Mouse (Mus musculus) cerebellum, postnatal 14 days (tissue): ENCODE data around the gene Sec23b.
"Not testable (repeated sequence)": the region's sequence is repeated elsewhere in the genome, so short reads cannot be mapped to it uniquely, and the experiment has no call there.

Experiments used
- DNase-seq, 2 experiments: peaks; one replicate each; pipeline ENCODE4 v3.0.0; 2021; ENCODE audit warnings: mixed read lengths in 2 of 2

The Sec23b gene

DNA sequence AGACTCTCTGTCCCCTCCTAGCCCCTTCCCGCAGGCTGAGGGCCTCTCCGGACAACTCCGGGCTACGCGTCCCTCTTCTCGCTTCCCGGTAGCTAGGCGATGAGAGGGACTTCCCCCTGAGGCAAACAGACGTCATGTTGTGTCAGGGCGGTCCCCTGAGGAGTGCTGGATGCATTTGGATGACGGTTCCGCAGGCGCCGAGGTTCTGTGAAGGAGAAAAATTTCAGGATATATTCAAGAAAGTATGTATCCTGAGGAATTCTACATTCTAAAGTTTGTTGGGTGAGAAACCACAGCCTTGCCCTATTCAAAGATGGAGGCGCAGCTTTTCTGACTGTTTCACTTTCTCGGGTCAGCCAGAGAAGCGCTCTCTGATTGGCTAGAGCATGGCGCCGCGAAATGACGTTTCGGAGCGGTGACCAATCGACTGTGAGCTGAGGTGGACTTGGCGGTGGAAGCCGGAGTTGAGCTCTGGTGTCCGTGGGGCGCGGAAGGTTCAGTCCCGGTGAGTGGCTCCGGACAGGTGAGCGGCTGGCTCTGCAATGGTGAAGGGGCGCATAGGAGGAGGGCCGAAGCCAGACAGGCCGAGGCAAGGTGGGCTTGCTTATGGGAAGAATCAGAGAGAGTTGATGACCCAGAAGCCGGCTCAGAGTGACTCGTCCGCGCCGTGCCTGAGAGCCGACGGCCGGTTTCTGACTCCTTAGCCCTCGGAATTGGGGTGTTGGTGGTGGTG lies at the start of gene Sec23b:
Gene Sec23b, plus strand, starts transcription at position 410 of the 733 bp plus-strand sequence.
- DNase-seq: peak; percentile 96 to 98

DNA sequence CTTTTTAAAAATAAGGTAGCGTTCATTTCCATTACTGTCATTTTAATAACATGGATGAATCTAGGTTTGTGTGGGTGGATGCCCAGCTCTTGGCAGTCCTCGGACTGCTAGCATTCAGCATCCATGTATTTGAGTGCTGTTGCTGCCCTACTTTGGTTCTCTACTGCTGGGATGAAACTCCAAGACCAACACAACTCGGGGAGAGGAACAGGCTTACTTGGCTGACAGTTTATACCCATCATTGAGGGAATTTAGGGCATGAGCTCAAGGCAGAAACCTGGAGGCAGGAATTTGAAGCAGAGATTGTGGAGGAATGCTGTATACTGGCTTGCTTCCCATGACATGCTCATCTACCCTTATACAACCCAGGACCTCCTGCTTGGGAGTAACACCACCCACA lies 41.4 kb upstream of the Sec23b start:
- no peak for DNase-seq

GRCm38 (mm10) chr2:144519772-144520171 lies 36.3 kb upstream of the Sec23b start:
- DNase-seq: no peak

DNA sequence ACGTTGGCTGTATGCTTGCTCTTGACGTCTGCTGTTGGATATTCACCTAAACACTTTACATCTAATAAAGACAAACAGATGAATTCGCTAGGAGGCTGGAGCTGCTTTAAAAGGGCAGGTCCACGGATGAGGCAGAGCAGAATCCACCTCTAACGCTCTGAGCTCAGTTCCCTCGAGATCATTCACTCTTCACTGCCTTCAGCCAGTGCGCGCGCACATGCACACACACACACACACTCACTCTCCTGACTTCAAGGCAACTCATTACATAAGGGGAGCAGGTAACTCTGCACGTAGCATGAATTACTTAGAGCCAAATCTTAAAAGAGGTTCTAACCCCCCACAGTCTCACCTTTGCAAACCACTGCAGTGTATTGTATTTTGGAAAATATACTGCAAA lies 30.2 kb upstream of the Sec23b start:
- DNase-seq: peak in 1 of 2 experiments; percentile 36

DNA sequence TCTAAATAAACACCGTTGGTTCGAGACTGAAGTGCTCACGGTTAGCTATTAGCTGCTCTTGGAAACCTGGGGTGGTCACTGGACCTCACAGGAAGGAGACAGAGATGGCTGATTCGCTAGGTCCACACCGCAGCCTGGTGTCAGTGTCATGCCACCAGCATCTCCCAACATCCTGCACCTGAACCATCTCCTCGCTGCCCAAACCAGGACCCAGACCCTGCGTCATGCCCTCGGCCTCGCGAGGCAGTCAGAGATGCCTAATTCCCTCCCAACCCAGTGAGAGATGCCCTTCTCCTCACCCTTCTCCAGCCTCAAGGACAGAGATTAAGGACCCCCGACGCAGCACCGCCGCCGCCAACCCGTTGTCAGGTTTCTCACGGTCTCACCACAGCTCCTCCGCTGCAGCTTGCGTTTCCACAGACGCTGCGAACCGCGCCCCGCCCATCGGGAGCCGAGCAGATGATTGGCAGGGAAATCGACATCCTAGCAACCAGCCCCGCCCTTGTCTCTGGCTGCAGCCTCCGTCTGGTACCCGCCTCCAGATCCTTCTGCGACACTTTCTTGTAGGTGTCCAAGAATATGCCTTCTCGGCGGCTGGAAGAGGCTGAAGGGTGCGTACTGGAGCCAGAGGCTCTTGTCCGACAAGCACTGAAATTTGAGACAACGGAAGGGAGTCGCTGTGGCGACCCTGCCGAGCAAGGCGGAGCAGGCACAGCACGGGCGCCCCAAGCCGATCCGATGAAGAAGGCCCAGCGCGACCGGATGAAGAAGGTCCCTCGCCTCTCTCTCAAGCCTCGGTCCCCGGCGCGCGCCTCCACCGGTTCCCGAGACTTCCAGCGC lies 28.8 kb upstream of the Sec23b start, which contains the start of the genes Dzank1 and Polr3f:
Gene Dzank1, minus strand, starts transcription at position 434 of the 840 bp plus-strand sequence.
Gene Polr3f, plus strand, starts transcription at position 738 of the 840 bp plus-strand sequence.
- DNase-seq: peak; percentile 96 to 97

GRCm38 (mm10) chr2:144527821-144528174 lies 28.2 kb upstream of the Sec23b start:
- no peak for DNase-seq

DNA sequence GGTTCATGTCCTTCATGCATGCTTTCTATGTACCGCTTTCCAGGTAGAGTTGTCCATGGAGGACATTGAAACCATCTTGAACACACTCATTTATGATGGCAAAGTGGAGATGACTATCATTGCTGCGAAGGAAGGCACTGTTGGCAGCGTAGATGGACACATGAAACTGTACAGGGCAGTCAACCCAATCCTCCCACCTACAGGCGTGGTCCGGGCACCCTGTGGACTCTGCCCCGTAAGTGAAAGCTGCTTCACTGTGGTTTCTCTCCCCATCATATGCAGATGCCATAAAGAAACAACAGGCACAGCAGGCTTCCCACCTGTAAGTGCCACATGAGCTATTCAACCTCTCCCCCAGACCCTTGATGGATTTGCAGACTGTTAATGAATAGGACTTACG lies 18.9 kb upstream of the Sec23b start:
- DNase-seq: no peak

DNA sequence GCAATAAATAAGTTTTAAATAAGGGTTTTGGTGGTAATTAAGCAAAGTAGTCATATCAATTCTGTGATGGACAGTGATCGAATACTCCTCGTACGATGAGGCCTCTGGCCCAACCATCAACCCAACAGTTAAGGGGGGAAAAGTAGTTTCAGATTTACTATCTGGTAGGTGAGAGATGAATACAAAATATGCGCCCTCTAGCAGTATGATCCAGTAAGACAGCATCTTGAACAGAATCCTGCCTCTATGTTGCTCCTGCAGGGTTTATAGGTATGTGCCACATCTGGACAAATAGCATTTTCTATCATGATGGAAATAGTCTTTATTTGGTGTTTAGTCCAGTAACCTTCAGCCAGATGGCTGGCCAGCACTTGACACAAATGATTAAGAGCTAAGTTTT lies 14.8 kb upstream of the Sec23b start:
- DNase-seq: no peak

- DNase-seq: no peak
These were observed 12.4 kb upstream of the Sec23b start for GRCm38 (mm10) chr2:144543670-144544069.

DNA sequence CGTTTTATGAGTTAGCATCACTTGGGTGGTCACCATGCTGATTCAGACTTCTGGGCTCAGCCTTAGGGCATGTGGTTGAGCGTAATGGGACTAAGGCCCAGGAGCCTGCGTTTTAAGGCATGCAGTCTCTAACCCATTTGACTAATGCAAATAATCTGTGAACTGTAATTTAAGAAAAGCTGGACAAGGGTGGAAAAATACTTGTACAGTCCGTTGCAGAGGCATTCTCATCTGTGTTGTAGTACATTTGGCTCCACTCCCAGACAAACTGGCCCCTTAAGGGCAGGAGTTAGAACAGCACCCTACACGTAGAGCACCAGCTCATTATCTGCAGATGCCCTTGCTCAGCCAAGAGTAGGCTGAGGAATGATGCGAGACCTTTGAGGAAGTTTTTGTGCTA lies 11.4 kb upstream of the Sec23b start:
- no peak for DNase-seq

DNA sequence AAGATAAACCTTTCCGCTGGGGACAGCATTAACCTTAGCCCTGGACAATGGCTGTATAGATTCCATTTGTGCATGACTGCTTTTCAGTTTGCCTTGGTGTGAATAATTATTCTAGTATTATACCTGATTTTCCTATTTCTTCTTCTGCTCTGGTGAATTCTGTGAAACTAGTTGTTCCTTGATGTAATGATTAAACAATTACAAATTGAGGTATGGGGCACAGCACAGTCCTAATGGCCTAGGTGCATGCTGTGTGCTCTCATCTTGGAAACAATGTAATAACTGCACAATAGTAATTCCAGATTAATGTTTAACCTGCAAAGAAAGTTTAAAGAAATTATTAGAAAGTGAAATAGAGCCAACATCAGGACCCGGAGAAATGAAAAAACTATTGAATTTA lies 11.0 kb upstream of the Sec23b start:
- no peak for DNase-seq

DNA sequence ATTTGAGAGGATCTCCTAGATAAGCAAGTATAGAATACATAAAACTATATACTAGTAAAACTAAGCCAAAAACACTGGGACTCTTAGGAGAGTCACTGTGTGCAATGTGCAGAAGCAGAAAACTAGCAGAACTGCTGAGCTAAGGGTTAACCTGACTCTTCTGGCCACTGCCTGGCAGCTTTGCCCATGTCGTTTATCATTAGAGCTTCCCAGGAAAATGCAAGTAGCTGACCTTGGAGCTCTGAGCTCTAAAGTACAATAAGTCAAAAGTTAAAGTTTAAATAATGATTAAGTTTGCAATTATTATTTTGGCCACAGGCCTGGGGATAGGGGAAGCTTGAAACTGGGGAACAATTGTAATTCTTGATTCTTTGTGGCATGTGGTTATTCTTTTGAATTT lies 10.5 kb upstream of the Sec23b start:
- no peak for DNase-seq

GRCm38 (mm10) chr2:144547559-144547958 lies 8.5 kb upstream of the Sec23b start:
- no peak for DNase-seq

- peak; percentile 70 to 75 for DNase-seq
These were observed 5.5 kb upstream of the Sec23b start, which contains the start of gene Rbbp9 for GRCm38 (mm10) chr2:144550529-144550928. Gene Rbbp9 (minus strand): TSS chr2:144550869.

- DNase-seq: no peak
These were observed 2.1 kb upstream of the Sec23b start for GRCm38 (mm10) chr2:144553905-144554304.

DNA sequence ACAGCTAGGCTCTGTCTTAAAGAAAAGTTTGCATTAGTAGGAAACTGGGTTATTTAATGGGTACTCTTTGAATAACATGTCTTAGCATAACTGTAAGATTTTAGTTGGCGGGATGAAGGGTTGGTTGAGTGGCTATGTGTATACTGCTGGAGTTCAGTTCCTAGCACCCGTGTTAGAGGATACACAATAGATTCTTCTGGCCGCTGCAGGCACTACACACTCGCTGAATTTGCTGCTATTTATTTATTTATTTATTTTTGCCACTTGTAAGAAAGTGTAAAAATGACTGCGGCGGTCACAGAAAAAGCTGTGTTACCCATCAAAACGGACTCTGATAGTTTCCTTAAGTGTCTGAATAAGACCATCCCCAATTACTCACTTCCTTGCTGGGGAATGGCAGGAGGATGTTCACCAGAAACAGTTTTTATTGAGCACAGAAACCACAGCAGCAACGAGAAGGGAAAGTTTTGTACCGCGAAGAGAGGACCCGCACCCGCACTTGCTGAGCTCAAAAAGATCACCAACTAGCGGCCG lies 676 bp upstream of the Sec23b start:
- DNase-seq: no peak

- DNase-seq: no peak
These were observed 32.7 kb downstream of the Sec23b start for GRCm38 (mm10) chr2:144588723-144589122.

DNA sequence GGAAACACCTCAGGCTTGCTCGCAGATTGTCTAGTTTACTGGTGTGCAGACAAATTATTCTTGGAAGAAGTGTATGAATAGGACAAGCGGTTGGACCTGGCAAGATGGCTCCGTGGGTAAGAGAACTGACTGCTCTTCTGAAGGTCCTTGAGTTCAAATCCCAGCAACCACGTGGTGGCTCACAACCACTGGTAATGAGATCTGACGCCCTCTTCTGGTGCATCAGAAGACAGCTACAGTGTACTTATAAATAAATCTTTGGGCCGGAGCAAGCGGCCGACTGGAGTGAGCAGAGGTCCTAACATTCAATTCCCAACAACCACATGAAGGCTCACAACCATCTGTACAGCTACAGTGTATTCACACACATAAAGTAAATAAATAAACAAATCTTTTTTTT lies 37.0 kb downstream of the Sec23b start:
- not testable (repeated sequence) for DNase-seq

- peak; percentile 77 to 82 for DNase-seq
These were observed 38.1 kb downstream of the Sec23b start, which contains the start of gene Smim26 for GRCm38 (mm10) chr2:144593951-144594651. Gene Smim26 (plus strand): TSS chr2:144594054.

- no peak for DNase-seq
These were observed 42.0 kb downstream of the Sec23b start for GRCm38 (mm10) chr2:144598006-144598405.

- DNase-seq: peak; percentile 95 to 96
These were observed 44.0 kb downstream of the Sec23b start, which contains the start of gene Dtd1 for GRCm38 (mm10) chr2:144599831-144600687. Gene Dtd1 (plus strand): TSS chr2:144599897.

- no peak for DNase-seq
These were observed 45.5 kb downstream of the Sec23b start for GRCm38 (mm10) chr2:144601576-144601975.
